Mouse (Mus musculus): Measurements from ENCODE around the gene Dock9.

- TF ChIP-seq CTCF (IDR thresholded peaks at IDR 0.05; ENCODE audit: control insufficient read depth, insufficient read depth, low read length) (no peak), POLR2A (IDR thresholded peaks at IDR 0.05; ENCODE audit: borderline replicate concordance, control insufficient read depth, low read depth, low read length) (no peak)
Measured at GRCm38 (mm10) chr14:121800962-121801361, 3.3 kb upstream of the Dock9 start.
